Mouse (Mus musculus): ENCODE results near the gene Psmg4. TPM values are rescaled to one million over a fixed set of nuclear protein-coding genes. Genes with fewer than 3 reads are reported as not detected.

The Psmg4 gene
- polyA plus RNA-seq, 1 experiment from 2014 or later = 158 TPM

GRCm38 (mm10) chr13:34193384-34193783 is 30.6 kb downstream of the Psmg4 start:
- no peak for DNase-seq (ENCODE audit: low spot score)

GRCm38 (mm10) chr13:34195676-34196075 is 32.9 kb downstream of the Psmg4 start:
- DNase-seq (ENCODE audit: low spot score) = no peak

GRCm38 (mm10) chr13:34205216-34205615 is 42.5 kb downstream of the Psmg4 start:
- no peak for DNase-seq (ENCODE audit: low spot score)

- no peak for DNase-seq (ENCODE audit: low spot score)
Measured at GRCm38 (mm10) chr13:34207714-34208470, 45.1 kb downstream of the Psmg4 start.

DNA sequence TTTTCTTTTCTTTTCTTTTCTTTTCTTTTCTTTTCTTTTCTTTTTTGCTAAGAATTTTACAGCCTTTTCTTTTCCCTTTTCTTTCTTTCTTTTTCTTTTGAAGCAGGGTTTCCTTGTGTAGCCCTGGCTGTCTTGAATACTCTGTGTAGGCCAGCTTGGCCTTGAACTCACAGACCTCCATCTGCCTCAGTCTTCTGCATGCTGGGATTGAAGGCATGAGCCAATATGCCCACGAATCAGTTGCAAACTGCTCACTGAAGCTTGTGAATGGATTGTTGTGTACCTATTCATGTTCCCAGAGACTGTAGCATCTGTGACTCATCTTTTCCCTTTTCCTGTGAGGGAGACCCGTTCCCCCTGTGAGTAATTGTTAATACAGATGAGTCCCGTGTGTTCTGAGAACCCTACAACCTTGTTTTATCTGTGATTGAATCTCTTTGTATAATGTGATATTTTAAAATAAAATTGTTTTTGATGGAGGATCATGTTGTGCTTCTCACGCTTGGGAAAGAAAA is 48.6 kb downstream of the Psmg4 start:
- no peak for DNase-seq (ENCODE audit: low spot score)

- DNase-seq (ENCODE audit: low spot score) = no peak
Measured at GRCm38 (mm10) chr13:34212735-34213212, 50.0 kb downstream of the Psmg4 start.

GRCm38 (mm10) chr13:34214855-34215254 is 52.1 kb downstream of the Psmg4 start:
- no peak for DNase-seq (ENCODE audit: low spot score)

DNA sequence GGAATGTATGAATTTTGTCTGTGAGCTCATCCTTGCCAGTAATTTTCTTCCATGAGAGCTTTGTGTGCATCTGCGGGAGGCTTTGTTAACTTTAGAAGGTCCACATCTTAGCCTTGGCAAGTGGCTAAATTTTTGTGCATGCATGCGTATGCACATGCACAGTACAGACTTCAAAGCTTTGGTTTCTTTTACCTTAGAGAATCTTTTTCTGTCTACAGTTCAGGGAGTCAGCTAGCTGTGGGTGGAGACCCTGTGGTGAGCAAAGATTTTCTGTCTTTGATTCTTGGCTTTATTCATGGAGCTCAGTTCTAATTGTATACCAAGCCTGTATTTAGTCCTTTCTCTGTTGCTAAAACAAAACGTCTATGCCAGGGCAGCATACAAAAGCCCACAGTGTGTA is 56.0 kb downstream of the Psmg4 start:
- DNase-seq (ENCODE audit: low spot score) = no peak

GRCm38 (mm10) chr13:34219728-34220127 is 57.0 kb downstream of the Psmg4 start:
- no peak for DNase-seq (ENCODE audit: low spot score)

DNA sequence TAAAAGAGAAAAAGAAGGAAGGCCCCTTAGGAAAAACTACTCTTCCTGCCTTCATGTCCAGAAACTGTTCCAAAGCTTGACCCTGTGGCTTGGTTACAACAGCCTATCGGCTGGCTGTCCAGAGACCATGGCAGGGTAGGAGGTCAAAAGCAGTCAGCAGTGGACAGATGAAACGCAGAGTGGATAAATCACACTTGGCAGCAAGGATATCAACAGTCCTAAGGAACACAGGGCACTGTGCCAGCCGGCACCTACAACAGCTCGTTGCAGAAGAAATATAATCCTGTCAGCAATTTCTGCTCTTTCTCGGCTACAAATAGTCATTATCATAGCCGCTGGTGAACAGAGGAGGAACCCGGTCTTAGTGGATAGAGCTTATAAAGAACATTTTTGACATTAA is 60.2 kb downstream of the Psmg4 start:
- DNase-seq (ENCODE audit: low spot score) = no peak

DNA sequence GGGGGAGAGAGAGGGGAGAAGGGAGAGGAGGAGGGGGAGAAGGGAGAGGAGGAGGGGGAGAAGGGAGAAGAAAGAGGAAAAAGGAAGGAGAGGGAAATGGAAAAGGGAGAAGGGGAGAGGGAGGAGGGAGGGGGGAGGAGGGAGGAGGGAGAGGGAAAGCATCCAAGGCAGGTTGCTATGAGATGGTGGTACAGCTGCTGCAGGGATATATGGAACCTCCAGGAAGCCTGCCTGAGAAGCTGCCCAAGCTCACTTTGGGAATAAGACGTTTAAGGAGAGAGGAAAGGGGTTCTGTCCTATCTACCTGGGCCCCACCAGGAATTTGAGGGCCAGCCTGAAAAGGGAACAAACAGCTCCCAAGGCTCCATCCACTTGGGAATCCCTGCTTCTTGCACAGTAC is 64.2 kb downstream of the Psmg4 start:
- DNase-seq (ENCODE audit: low spot score) = no peak

Other genes with a start within 250 kb of the Psmg4 start
- 10.9 and 13.0 TPM in 2 replicates for gene Nqo2, start 198.3 kb upstream of the Psmg4 start, polyA plus RNA-seq (2015; fragmentation: Nextera tagmentation; extraction: Ambion mirVana)
- 12.9 and 13.5 TPM in 2 replicates for gene Ripk1, start 160.6 kb upstream of the Psmg4 start, polyA plus RNA-seq (2015; fragmentation: Nextera tagmentation; extraction: Ambion mirVana)
- 73.8 and 89.4 TPM in 2 replicates for gene Serpinb6a, start 160.2 kb upstream of the Psmg4 start, polyA plus RNA-seq (2015; fragmentation: Nextera tagmentation; extraction: Ambion mirVana)
- gene Bphl, start 125.4 kb upstream of the Psmg4 start, polyA plus RNA-seq (2015; fragmentation: Nextera tagmentation; extraction: Ambion mirVana) = 64.5 and 68.7 TPM in 2 replicates
- gene Tubb2a, start 85.0 kb upstream of the Psmg4 start, polyA plus RNA-seq (2015; fragmentation: Nextera tagmentation; extraction: Ambion mirVana) = 204 and 248 TPM in 2 replicates
- gene Tubb2b, start 32.5 kb upstream of the Psmg4 start, polyA plus RNA-seq (2015; fragmentation: Nextera tagmentation; extraction: Ambion mirVana) = 34.5 and 37.3 TPM in 2 replicates
- gene Slc22a23, start 182.2 kb downstream of the Psmg4 start, polyA plus RNA-seq (2015; fragmentation: Nextera tagmentation; extraction: Ambion mirVana) = 2.8 and 3.4 TPM in 2 replicates